Mouse (Mus musculus) T-cell, adult 2 months (primary cell): ENCODE data around the gene Zfp536.
"Not testable (repeated sequence)": the region's sequence is repeated elsewhere in the genome, so short reads cannot be mapped to it uniquely, and the experiment has no call there.

Experiments used
- DNase-seq: peaks from one replicate; pipeline ENCODE4 v3.0.0; 2022; ENCODE audit warnings: low spot score

The Zfp536 gene

DNA sequence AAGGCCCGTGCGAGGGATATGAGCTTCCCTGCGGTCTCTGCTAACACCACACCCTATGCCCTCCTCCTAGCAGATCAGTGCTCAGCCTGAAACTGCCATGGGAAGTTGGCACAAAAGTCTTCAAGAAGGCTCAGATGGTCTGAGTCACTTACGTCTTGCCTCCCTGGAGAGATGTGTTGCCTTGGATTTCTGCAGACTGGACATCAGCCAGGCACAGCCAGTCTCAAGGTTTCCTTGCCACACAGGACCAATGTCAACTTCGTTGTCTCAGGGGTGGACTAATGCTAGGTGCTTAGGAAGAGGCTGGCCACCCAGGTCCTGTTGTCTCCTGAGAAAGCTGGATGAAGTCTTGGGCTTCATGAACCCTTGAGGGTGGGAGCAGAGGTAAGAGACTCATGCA lies 14.6 kb downstream of the Zfp536 start:
- DNase-seq: no peak

DNA sequence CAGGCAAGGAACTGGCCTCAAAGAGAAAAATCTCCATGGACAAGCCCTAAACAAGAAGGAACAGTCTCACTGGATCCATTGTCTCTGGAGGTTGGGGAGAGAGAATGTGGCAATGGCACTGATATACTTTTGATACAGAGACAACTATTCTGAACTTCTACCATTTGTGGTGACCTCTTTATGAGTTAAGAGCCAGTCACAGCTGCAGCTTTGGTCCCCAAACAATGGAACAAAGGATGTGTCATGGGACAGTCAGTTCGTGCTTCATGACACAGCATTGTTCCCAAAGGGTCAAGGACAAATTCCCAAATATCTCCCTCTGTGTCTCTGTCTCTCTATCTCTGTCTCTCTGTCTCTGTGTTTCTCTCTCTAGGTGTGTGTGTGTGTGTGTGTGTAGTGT lies 20.4 kb downstream of the Zfp536 start:
- no peak for DNase-seq

DNA sequence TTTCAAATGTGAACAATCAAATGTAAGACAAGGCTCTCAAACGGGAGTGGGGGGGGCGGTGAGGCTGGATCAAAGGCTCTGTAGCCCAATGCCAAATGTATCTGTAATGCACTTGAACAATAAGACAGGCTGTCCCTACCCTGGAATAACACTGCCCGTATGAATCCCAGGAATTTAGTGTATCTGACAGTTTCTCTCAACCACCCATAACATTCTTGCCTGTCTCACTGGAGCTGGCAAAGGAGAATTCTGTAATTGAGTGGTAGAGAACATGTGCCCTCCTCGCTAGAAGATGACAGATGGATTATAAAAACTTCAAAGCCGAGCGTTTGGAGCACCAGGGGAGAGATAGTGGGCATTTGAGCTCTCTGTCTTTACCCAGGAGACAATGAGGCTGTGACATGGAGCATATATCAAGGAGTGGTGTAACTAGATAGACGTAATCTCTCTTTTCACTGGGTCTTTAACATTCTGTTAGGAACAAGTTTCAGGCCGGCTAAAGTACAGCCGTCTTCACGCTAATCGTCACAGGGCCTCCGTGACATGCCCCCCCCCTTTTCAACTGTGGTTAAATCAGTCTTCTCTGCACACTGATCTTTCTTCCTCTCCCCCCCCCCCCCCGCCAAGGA lies 27.2 kb downstream of the Zfp536 start:
- no peak for DNase-seq

DNA sequence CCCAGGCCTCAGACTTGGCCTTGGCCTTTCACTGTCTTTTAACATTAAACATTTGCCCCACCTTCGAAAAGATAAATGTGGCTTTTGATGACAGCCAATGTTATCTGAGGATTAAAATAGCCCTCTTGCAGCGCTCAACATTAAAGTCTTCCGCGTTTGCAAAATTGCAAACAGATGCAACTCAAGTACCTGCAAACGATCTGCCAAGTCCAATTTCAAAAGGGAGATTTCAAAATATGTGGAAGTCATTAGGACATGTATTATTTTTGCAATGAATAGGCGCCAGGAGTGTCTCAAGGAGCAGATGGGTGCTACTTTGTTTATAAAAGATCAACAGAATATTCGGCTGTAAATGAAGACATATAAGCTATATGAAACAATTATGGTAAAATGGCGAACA lies 30.1 kb downstream of the Zfp536 start:
- no peak for DNase-seq

DNA sequence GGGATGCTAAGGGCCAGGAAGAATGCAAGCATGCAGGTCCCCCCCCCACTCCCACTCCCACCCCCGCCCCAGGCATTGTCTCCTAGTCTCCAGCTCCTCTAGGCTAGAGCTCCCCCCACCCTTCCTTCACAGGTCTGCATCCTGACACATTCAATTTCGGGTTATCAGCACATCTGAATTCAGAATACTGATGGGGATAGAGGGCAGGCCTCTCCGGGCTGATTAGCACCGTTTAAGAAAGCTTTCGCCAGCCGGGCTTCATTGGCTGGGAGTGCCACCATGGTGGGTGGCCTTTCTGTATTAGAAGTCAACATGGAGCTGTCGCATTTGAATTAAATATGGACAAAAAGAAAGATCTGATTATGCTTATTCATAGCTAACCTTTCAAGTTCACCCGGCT lies 36.2 kb downstream of the Zfp536 start:
- no peak for DNase-seq

DNA sequence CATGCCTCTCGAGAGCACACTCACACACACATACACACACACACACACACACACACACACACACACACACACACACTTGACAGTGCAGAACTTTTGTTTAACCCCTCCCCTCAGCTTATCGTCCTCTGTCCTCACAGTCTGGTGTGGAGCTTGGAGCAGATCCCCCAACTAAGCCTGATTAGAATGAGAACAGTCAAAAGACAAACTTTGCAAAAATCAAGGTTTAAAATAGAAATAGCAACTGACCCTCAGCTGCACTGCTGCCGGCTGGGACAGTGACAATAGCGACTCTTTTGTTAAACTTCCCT lies 37.1 kb downstream of the Zfp536 start:
- DNase-seq: no peak

DNA sequence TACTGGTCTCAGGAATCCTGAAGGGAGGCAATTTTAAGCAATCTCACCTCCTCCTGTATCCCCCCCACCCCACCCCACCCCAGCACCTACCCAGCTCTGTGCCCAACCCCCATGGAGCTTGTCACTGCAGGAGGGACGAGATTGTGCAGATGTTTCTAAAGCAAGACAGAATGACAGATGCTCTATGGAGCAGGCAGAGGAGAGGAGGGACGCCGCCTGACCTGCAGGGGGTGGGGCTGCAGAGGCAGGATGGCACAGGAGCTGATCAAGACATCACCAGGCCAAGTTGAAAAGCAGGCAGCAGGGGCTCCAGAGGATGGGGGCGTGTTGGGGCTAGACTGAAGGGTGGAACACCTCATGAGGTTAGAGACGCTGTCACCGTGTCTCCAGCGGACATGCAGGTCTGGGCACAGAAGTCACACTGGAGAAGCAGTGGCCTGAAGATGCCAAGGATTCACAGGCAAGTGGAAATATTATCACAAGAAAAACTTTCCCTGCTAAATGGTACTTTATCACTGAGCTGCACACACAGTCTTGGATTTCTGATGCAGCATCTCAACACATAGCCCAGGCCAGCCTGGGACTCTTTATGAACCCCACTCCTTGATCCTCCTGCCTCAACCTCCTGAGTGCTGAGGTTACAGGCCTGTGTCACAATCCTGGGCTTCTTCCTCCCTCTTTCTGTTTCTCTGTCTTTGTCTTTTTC lies 37.6 kb downstream of the Zfp536 start:
- DNase-seq: no peak

DNA sequence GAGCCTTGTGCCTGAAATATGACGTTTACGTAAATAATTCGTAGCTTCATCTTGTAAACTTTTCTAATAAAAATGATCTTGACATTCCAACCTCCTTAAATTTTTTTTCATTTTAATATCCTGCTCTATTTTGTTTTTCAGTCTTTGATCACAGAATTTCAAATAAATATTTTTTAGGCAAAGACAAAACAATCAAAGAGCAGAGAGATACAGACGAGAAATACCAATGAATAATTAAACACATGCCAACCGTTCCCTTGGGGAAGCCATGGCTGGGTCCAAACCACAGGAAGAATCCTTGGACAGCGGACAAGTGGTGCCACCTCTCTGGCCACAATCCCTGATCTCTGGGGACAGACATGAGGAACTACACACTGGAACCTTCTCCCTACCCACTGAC lies 38.3 kb downstream of the Zfp536 start:
- DNase-seq: no peak

DNA sequence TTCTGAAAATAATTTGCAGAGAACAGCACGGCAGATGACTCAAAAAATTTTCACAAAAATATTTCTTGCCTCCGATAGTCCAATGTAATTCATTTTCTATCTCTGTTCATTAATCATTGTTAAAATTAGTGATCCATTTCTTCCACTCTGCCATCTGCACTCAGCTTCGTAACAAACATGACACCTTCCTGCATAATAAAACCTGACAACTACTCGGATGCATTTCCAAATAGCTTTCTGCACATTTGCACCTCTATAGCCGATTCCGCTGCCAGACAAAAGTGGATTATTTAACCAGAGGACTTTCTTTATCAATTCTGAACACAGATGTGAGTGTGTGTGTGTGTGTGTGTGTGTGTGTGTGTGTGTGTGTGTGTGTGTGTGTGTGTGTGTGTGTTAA lies 38.9 kb downstream of the Zfp536 start:
- no peak for DNase-seq

DNA sequence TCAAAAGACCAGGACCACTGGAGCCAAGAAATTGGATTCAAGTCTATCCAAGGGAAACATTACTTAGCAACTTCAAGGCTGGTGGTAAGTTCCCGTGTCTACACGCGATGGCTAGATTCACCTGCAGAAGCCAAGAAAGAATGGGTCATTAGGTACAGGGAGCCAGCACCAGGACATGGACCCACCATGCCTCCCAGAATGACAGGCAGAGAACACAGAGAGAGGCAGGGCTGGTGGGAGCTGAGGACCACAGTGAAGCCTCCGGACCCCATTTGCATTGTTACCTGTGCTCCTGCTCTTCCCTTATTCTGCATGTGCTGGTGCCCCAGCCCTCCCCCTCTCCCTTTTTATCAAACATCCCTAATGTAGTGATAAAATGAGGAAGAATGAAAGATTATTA lies 39.4 kb downstream of the Zfp536 start:
- DNase-seq: no peak

DNA sequence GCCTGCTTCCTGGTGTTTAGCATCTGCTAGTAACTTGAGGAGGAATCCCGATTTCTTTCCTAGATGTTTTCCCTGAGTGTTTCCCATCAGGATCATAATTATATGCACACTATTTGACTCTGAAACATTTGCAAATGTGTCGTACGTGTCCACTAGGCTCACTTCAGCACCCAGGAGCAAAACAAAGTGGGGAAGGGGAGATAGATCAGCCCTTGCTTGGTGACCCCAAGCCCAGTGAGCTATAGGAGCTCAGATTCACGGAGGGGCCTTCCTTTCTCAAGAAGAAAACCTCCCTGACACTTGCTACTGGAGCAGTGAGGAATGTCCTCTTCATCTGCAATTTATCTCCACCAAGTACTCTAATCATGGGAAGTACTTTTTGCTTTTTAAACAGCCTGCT lies 40.7 kb downstream of the Zfp536 start:
- DNase-seq: no peak

DNA sequence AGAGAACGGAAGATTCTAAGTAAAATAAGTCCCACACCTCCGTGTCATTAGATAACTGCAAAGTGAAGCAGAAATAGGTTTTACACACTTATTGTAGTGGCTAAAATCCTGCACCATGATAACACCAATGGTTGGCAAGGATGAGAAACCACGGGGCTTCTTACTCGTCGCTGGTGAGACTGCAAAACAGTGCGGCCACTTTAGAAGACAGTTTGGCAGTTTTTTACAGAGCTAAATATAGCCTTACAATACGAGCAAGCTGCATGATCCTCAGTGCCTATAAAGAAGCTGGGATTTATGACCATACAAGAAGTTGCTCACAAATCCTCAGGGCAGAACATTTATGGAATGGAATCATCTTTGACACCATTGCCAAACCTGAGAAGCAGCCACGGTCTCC lies 45.7 kb downstream of the Zfp536 start:
- DNase-seq: no peak

DNA sequence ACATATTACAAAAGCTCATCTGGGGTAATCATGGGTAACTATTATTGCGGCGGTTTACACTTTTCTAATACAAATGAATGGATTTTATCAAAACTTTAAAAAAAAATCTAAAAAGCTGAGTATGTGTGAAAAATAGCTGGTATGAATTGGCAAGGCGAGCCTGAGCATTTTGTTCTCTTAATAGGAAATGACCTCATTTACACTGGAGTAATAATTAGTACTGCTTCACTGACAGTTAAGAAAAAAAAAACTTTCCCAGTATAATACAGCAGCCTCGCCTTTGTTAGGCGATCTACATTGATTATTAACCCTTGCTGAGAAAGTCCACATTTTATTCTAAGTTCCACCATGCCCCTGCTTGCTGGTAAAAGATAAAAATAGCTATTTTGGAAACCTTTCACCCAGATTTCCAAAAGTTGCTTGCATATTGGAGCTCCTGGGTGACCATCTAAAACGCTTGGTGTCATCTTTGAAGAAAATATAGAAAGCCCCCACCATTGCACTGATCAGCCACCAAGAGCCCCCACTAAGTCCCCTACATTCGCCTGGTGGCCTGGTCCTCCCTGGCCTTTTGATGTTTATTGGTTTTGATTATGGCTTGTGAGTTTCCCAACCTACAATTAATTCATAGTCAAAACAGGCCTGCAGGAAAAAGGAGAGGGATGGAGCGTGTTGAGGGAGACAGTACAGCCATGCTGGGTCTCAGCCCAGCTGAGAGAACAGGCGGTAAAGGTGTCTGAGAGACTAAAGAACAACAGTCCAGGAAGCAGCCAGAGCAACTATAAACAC lies 49.2 kb downstream of the Zfp536 start:
- DNase-seq: no peak

DNA sequence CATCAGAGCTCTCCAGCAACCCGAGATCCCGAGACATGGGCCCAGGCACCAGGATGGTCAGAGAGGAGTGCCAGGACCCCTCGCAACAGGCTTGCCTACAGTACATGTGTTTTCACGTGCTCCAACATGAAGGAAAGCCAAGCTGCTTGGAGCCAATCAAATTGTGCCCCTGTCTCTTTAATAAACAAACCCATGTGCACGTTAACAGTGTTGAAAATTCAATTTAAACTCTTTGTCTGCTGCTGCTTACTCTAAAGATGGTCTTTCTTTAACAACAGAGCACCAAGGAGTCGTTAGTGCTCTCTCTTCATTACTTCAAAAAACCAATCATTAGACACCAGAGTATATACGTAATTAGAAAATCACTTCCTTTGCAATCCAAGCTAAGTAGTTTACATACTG lies 50.2 kb downstream of the Zfp536 start:
- DNase-seq: no peak

DNA sequence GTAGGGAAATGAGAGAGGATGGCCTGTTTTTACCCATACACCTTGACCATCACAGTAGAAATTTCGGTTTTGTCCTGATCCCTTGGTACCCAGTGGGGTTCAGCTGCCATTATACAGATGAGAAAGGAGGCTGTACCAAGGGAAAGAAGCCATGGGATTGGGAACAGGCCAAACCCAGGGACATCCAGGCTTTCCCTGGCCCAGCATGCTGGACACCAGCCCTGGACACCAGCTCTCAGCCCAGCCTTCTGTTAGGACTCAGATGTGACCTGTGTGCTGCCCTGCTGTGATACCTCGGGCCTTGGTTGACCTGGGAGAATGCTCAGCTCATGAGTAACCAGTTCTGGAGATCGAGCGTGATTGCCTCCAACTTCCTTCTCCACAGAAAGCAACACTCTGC lies 51.8 kb downstream of the Zfp536 start:
- DNase-seq: no peak

DNA sequence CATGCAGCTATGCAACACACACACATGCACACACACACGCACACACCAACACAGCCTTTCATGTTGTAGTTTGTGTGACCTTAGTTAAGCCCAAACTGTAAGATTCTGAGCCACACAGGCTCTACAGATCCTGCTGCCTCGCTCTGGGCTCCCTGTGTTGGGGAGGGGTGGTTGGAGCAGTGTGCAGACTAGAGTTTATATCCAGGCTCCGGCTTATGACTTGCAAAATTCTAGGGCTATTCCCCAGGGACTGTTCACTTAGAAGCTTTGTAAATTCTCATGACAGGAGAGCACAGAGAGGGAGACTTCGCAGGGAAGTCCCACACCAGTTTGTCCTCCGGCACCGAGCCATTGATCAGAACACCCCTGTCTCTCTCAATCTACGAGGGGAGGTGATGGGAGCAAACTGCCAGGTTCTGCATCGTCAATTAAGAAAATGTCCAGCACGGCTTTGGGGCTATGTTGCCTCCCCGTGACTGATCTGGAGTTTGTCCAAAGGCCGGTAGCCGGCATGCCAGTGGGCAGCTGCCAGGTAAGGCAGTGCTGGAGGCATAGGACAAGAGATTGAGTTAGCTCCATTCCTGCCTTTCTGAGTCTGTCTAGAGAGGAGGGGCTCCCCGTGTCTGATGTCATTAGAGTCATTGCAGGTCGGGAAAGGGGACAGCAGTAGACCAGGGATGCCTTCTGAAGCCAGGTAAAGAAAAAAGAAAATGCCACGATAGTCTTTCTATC lies 54.6 kb downstream of the Zfp536 start:
- no peak for DNase-seq

DNA sequence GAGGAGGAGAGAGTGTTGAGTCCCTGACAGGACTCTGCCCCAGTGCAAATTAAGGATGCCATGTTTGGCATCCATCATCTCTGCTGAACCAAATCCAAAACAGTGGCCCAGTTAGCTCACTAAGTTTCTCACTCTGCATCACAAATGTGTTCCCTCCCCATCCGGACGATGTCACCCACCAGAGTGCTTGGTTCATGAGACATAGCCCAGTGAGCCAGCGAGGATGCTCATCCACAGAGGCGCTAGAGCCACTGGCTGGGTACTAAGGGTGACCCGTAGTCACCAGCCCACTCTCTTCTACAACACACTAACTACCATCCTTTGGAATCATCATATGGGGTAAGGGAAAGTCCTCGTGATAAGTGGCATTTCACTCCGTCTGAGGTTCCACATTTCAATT lies 56.4 kb downstream of the Zfp536 start:
- no peak for DNase-seq

DNA sequence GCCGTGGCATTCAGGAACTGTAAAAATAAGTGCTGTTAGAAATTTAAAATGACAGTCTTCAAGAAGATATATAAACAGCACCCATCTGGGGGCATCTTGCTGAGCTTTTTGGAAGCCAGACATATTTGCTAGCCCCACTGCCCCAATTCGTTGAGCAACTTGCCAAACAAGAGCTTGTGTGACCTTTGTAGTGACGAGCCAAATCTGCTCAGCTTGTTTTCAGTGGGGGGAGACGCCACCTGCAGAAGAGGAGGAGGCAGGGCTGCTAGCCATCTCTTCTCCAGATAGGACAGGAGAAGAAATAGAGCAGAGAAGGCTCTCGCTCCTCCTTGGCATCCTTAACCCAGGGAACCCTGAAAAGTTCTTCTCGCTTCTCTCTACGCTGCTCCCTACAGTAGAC lies 56.8 kb downstream of the Zfp536 start:
- no peak for DNase-seq

DNA sequence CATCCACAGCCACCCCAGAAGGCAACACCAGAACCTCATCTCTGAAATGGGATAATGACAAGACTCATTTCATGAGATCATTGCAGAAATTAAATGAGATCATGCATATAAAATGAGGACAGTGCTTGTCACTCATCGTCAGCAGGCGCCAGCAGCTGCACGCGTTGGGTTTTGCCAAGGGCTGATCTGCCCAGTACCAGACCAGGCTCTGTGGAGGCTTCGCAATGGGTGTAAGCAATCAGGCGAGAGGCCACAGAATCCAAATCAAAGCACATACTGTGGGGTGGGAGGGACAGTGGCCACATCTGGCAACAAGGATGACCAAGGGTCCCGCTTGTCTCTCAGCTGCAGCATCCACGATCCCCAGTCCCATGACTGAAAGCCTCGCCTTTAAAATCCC lies 69.0 kb downstream of the Zfp536 start:
- DNase-seq: no peak

DNA sequence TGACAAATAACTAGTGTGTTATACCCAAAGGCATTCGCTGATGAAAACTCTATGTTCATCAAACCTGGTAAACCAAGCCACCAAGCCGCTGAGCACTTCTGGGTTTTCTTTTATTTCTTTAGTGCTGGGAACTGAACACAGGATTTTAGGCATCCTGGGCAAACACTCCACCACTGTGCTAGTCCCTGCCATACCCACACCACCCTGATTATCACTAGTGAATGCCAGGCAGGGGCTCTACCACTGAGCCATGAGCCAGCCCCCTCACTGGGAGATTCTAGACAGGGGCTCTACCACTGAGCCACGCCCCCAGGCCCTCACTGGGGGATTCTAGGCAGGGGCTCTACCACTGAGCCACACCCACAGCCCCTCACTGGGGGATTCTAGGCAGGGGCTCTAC lies 76.1 kb downstream of the Zfp536 start:
- DNase-seq: not testable (repeated sequence)

DNA sequence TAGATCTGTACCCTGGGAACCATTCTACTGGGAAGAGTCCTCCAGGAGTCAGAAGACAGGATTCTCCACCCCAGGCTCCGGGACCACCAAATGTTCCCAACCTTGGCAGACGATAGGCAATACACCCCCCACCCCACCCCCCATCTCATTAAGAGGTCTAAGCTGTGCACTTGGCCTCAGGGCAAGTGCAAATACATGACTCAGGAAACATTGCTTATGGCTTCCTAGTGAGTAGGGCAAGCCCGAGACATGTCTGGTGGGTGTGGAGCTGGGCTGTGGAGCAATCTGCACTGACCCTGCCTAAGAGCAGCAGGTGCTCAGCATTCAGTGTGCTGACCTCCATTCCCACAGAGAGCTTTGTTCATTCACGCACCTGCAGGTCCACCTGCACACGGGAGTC lies 78.4 kb downstream of the Zfp536 start:
- DNase-seq: no peak

DNA sequence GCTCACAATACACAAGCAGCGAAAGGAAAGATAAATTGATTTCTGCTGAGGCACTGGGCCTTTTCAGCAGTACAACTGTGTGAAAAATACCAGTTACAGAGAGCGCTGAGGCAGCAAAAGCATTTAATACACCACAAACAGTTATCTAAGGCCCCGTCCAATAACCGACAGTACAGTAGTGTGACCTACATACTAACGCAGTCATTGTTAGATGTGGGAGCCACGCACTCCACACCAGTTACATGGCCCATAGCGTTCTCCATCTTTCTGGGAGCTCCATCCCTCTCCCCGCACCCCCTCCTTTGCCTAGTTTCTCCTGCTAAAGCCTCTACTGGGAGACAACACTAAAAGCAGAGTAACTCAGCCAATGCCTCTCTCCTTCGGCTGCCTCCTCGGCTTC lies 82.8 kb downstream of the Zfp536 start:
- DNase-seq: no peak
